Mouse (Mus musculus) lung, postnatal 10 days (tissue): Measurements from ENCODE around the gene Snx4.

Experiments used
- DNase-seq: peaks from one replicate; pipeline ENCODE4 v3.0.0; 2021

Gene Snx4

DNA sequence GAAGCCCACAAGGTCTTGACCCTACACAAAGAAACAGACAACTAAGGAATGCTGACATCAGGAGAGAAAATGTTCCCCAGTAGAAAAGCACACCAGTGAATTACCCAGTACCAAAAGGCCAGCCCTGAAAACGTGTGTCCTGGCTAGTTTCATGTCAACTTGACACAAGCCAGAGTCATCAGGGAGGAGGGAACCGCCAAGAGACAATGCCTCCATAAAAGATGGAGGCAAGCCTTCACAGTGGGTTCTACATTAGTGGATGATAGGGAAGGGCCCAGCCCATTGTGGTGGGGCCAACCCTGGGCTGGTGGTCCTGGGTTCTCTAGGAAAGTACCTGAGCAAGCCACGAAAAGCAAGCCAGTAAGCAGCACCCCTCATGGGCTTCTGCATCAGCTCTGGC, 95.1 kb downstream of the Snx4 start:
- no peak for DNase-seq

DNA sequence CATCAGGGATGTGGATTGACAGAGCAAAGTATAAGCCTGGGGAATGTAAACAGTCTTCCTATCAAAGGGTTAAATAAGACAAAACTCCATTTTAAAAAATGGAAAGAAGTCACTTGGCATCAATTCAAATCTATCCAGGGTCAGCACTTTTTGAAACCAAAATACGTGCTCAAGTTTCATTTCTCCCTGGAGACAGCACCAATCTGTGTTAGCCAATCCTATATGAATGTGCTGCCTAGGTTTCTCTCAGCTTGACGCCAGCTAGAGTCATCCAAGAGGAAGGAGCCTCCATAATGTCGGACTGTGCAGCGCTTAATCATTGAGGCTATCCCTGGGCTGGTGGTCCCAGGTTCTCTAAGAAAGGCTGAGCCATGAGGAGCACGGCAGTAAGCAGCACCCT, 95.9 kb downstream of the Snx4 start:
- no peak for DNase-seq
